Mouse (Mus musculus) forebrain, embryonic 12.5 days (tissue): Measurements from ENCODE around the gene Gm15013. TPM values are rescaled to one million over a fixed set of nuclear protein-coding genes. Genes with fewer than 3 reads are reported as not detected.

Experiments used
- polyA plus RNA-seq: library from polyadenylated mRNA; unstranded; fragments of >200 nt; fragmentation: Nextera tagmentation; extraction: Ambion mirVana; gene quantifications from 2 replicates; pipeline ENCODE4 v1.2.1, GENCODE M21; 2016

Gm15013 gene
- polyA plus RNA-seq, 1 experiment from 2014 or later, result 0.50 TPM

Other genes with a start within 250 kb of the Gm15013 start
- gene D330045A20Rik, start 234.1 kb downstream of the Gm15013 start, polyA plus RNA-seq, result 2.5 and 4.0 TPM in 2 replicates
- 1.1 and 1.4 TPM in 2 replicates for gene Rnf128, start 151.2 kb downstream of the Gm15013 start, polyA plus RNA-seq
- 1.7 and 1.8 TPM in 2 replicates for gene Tbc1d8b, start 29.5 kb downstream of the Gm15013 start, polyA plus RNA-seq
- gene Ripply1, start 67.9 kb upstream of the Gm15013 start, polyA plus RNA-seq, result not detected in 2 replicates
- 0.11 and 0.29 TPM in 2 replicates for gene Cldn2, start 86.3 kb upstream of the Gm15013 start, polyA plus RNA-seq
- 5.9 and 6.1 TPM in 2 replicates for gene Morc4, start 157.2 kb upstream of the Gm15013 start, polyA plus RNA-seq